ENCODE assay signal across 8 mouse cellular contexts in the genomic region with DNA sequence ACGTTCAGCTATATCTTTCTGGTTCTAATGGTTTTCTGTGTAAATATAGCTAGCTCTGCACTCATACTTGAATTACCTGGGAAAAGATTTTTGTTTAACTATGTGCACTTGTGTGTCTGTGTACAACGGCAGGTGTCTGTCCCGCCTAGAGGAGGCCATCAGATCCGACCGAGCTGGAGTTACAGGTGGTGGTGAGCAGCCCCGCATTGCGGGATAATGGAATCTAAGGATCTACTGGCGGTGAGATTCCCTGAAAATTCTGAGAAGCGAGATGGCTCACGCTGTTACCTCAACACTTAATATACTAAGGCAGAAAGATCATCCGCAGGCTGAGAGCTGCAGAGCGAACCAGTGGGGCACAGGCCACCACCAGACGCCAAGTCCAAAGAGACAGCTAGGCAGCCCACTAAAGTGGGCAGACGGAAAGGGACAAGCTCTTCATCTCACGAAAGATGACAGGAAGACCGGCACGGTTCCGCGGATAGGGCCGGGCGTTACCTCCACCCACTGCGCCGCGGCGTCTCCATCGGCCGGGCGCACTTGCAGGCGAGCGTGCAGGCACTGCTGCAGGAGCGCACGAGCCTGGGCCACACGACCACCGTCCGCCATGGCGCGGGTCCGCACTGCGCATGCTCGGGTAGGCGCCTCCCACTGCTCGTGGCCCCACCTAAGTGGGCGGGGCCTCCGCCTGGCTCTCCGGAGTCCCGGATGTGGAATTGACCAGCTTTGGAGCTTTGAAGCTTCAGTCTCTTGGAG. TPM values are rescaled to one million over a fixed set of nuclear protein-coding genes. Genes with fewer than 3 reads are reported as not detected.
DNase-seq lines count a peak whose midpoint lies in the region; ATAC-seq lines count a peak whose summit lies in the region.

TSS of gene Dtd2 (minus strand) at position 625 of the 756 bp plus-strand sequence.

- no peaks in the 10 kb centered on the region for H3K9me3 ChIP-seq in intestine, embryonic 14.5 days (ENCODE audit: control insufficient read depth, low read length)

- peak; percentile 89 for DNase-seq in adipocyte (ENCODE audit: low spot score)
- DNase-seq in embryo, embryonic 10 days (ENCODE audit: low spot score) = peak; percentile 95
- peak; percentile 94 for DNase-seq in gastrocnemius, postnatal 14 days
- DNase-seq in intestine, embryonic 14.5 days (ENCODE audit: low spot score) = peak; percentile 96
- peak; percentile 95 to 97 for DNase-seq in left cerebral cortex, postnatal 14 days (ENCODE audit: low spot score in 2 of 2)
- peak; percentile 94 for DNase-seq in mesoderm, embryonic 11.5 days (ENCODE audit: low read depth, low spot score)
- peak; percentile 86 to 89 for DNase-seq in right cerebral cortex, postnatal 36 days (ENCODE audit: low spot score in 2 of 2)
- peak; percentile 87 for DNase-seq in yolk sac, embryonic 10.5 days (ENCODE audit: low spot score)

- H3K9ac ChIP-seq in intestine, embryonic 14.5 days (ENCODE audit: low read length) = peak within 1 kb of the TSS; percentile 86

- H3K36me3 ChIP-seq in intestine, embryonic 14.5 days (ENCODE audit: control insufficient read depth, insufficient read depth, low read length) = peaks cover 4% of the 10 kb centered on the region; the same call in 1 of the 2 replicates

- intact Hi-C loops in gastrocnemius, postnatal 14 days (cut with DNase I; ENCODE audit: low total_unique reads) = no loop called here
- intact Hi-C loops in left cerebral cortex, postnatal 14 days (cut with DNase I) = loop anchor here (10.0 kb wide), 1 partner anchor 181 kb away; the partner anchor contains the start of gene Hectd1

- no peaks in the 10 kb centered on the region for H3K27me3 ChIP-seq in intestine, embryonic 14.5 days (replicated peaks; ENCODE audit: control insufficient read depth, insufficient read depth, low read length)

- peak; percentile 98 for ATAC-seq in intestine, embryonic 14.5 days (replicated peaks; ENCODE audit: low FRiP score, low TSS enrichment, low read depth)

- H3K4me1 ChIP-seq in intestine, embryonic 14.5 days (replicated peaks; ENCODE audit: control insufficient read depth, insufficient read depth, low read length) = no peaks in the 10 kb centered on the region

- peak within 1 kb of the TSS; percentile 88 for H3K4me3 ChIP-seq in intestine, embryonic 14.5 days (ENCODE audit: low read depth, low read length)

- WGBS in intestine, embryonic 14.5 days = 2% methylated on average over 44 of the region's 46 CpGs

- peak within 1 kb of the TSS; percentile 73 for H3K4me2 ChIP-seq in intestine, embryonic 14.5 days (ENCODE audit: low read length)

- peak within 1 kb of the TSS; percentile 75 for H3K27ac ChIP-seq in intestine, embryonic 14.5 days (ENCODE audit: low read depth)

RNA-seq across cellular contexts. Expression of gene Dtd2, which starts in this region (rescaled TPM):
- 1 to 10 TPM; 5.1 to 5.8 TPM for total RNA-seq in gastrocnemius, postnatal 14 days (2021)
- 25.4 and 29.1 TPM in 2 replicates for polyA plus RNA-seq in intestine, embryonic 14.5 days (2014; fragmentation: Nextera tagmentation; extraction: Ambion mirVana)
- total RNA-seq in left cerebral cortex, postnatal 14 days (2021) = 10 to 100 TPM; 10.7 to 10.8 TPM

Comparison
In these comparisons a context has a peak if more than half of its experiments do, and no peak if none do; other contexts are left out.
1. Peak in every context shown above with its lines: DNase-seq, ATAC-seq, H3K4me3 ChIP-seq and H3K27ac ChIP-seq.